Mouse (Mus musculus) neural tube, embryonic 15.5 days (tissue): ENCODE measurements around the gene Gm20388. TPM values are rescaled to one million over a fixed set of nuclear protein-coding genes. Genes with fewer than 3 reads are reported as not detected.

Experiments used
- ATAC-seq: fragments of 200-750 bp; cut with Nextera tagmentation; 2 replicates; pipeline ENCODE4 v1.8.0; 2017; ENCODE audit warnings: mild to moderate bottlenecking, moderate TSS enrichment, moderate library complexity; ENCODE audit not compliant: low FRiP score
- H3K27ac ChIP-seq: fragments of 300-500 bp; sonication (generic); replicated peaks from 2 replicates; pipeline ENCODE4 v1.5.1; 2015; ENCODE audit warnings: mild to moderate bottlenecking, inconsistent platforms
- H3K27me3 ChIP-seq: fragments of 300-500 bp; sonication (generic); replicated peaks from 2 replicates; pipeline ENCODE4 v1.6.1; 2015; ENCODE audit warnings: inconsistent platforms
- H3K36me3 ChIP-seq: fragments of 300-500 bp; sonication (generic); 2 replicates; pipeline ENCODE4 v1.6.1; 2015; ENCODE audit warnings: inconsistent platforms
- H3K4me1 ChIP-seq: fragments of 300-500 bp; sonication (generic); 2 replicates; pipeline ENCODE4 v1.6.1; 2015; ENCODE audit warnings: inconsistent platforms
- H3K4me2 ChIP-seq: fragments of 300-500 bp; sonication (generic); 2 replicates; pipeline ENCODE4 v1.6.1; 2015; ENCODE audit warnings: inconsistent platforms, mild to moderate bottlenecking, moderate library complexity
- H3K4me3 ChIP-seq: fragments of 300-500 bp; sonication (generic); replicated peaks from 2 replicates; pipeline ENCODE4 v1.5.1; 2015; ENCODE audit warnings: mild to moderate bottlenecking, inconsistent platforms
- H3K9ac ChIP-seq: fragments of 300-500 bp; sonication (generic); replicated peaks from 2 replicates; pipeline ENCODE4 v1.6.1; 2015; ENCODE audit warnings: mild to moderate bottlenecking, inconsistent platforms
- H3K9me3 ChIP-seq: fragments of 300-500 bp; sonication (generic); replicated peaks from 2 replicates; pipeline ENCODE4 v1.6.1; 2016; ENCODE audit warnings: inconsistent platforms
- WGBS: fragments of 180-500 bp; shearing (Covaris S2); methylation state at CpG from one replicate; pipeline ENCODE4 v1.1.7; 2015; ENCODE audit warnings: mixed read lengths; 5-methylcytosine and 5-hydroxymethylcytosine counted together
- polyA plus RNA-seq: library from polyadenylated mRNA; unstranded; fragments of >200 nt; fragmentation: Nextera tagmentation; extraction: Ambion mirVana; gene quantifications from 2 replicates; pipeline ENCODE4 v1.2.1, GENCODE M21; 2015

Gene Gm20388
- polyA plus RNA-seq, 1 experiment from 2014 or later: not detected

DNA sequence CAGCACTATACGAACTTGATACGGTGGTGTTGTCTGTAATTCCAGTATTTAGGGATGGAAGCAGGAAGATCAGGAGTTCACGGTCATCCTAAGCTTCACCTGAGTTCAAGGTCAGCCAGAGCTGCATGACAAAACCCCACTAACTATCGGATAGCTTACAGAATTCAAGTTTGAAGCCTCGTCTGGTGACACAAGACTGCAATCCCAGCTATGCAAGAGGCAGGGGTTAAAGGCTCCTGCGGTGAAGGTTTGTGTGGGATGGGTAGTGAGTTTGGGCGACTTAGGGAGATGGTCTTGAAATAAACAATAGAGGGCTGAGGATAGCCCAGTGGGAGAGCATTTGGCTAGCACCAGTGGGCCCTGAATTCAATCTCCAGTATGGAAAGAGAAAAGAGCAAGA, 4287.6 kb downstream of the Gm20388 start:
- Histone ChIP-seq H3K4me1 (peaks cover 14% of the 10 kb centered on the region; the same call in 1 of the 2 replicates), H3K36me3 (no peaks in the 10 kb centered on the region), H3K4me3 (no peak overlapping the region), H3K9me3 (no peaks in the 10 kb centered on the region), H3K27me3 (no peaks in the 10 kb centered on the region), H3K4me2 (no peak overlapping the region), H3K9ac (no peak overlapping the region), H3K27ac (no peak overlapping the region)
- 82% methylated on average over 7 of the region's 7 CpGs for WGBS
- no peak for ATAC-seq

DNA sequence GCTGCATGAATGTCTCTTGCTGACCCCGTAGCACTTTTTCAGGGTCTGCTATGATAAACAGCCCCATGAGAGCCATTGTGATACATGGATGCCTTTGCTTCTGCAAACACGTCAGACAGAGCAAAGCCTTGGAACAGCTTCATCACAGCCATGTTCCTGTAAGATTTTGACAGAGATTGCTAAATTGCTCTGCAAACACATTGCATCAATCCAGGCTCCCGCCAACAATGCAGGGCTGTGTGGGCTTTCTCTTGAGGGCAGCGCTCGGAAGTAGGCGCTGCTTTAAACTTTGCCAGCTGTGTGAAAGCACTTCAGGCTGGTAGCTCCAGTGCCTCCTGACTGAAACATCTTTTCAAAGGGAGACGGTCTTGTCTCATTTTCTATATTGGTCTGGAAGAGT, 4289.8 kb downstream of the Gm20388 start:
- Histone ChIP-seq H3K27ac (no peak overlapping the region), H3K9ac (no peak overlapping the region), H3K27me3 (no peaks in the 10 kb centered on the region), H3K4me3 (no peak overlapping the region), H3K4me2 (no peak overlapping the region), H3K9me3 (no peaks in the 10 kb centered on the region), H3K4me1 (0 out of 2 replicates have a peak, but pooled peaks cover 11% of the 10 kb centered on the region), H3K36me3 (no peaks in the 10 kb centered on the region)
- no peak for ATAC-seq
- WGBS: 57% methylated on average over 7 of the region's 7 CpGs

DNA sequence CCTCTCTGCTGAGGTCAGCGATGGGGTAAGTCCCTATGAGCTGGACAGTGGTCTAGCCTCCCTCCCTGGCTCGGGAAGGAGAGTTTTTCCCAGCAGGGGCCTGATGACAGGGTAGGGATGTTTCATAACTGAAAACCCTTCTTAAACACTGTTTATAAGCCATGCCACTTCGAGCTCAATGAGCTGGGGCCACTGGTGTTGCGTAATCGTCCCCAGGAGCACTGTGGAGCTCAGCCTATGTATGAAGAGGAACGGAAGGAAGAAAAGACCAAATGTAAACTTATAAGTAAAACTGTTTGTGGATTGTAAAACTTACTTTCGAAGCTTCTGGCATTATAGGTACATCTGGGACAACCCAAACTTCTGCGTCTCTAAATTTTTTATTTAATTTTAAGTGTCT, 4291.1 kb downstream of the Gm20388 start:
- H3K9ac ChIP-seq: no peak overlapping the region
- no peak overlapping the region for H3K4me3 ChIP-seq
- 86% methylated on average over 8 of the region's 8 CpGs for WGBS
- no peaks in the 10 kb centered on the region for H3K9me3 ChIP-seq
- H3K4me2 ChIP-seq: no peak overlapping the region
- no peak for ATAC-seq
- H3K36me3 ChIP-seq: no peaks in the 10 kb centered on the region
- H3K27me3 ChIP-seq: no peaks in the 10 kb centered on the region
- H3K4me1 ChIP-seq: 0 out of 2 replicates have a peak, but pooled peaks cover 6% of the 10 kb centered on the region
- H3K27ac ChIP-seq: no peak overlapping the region

DNA sequence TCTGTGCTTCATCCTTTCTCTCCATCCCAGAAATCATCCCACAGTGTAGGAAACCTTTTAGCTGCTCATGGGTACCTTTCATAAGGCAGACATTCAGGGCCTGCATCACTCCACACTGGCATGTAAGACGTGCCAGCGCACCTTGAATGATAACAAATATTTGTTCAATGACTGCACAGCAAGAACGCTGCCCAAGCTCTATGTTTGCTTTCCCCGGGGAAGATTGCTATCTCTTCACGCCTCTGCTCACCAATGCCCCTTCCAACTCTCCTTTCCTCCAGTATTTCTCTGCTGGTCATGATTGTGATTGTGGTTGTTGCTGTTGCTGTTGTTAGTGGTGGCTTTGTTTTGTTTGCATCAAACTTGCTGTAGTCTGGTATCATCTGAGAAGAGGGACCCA, 4292.3 kb downstream of the Gm20388 start:
- H3K9ac ChIP-seq: no peak overlapping the region
- H3K4me2 ChIP-seq: no peak overlapping the region
- no peaks in the 10 kb centered on the region for H3K9me3 ChIP-seq
- WGBS: 88% methylated on average over 5 of the region's 5 CpGs
- no peak for ATAC-seq
- H3K27ac ChIP-seq: no peak overlapping the region
- 0 out of 2 replicates have a peak, but pooled peaks cover 6% of the 10 kb centered on the region for H3K4me1 ChIP-seq
- H3K27me3 ChIP-seq: no peaks in the 10 kb centered on the region
- no peak overlapping the region for H3K4me3 ChIP-seq
- no peaks in the 10 kb centered on the region for H3K36me3 ChIP-seq

DNA sequence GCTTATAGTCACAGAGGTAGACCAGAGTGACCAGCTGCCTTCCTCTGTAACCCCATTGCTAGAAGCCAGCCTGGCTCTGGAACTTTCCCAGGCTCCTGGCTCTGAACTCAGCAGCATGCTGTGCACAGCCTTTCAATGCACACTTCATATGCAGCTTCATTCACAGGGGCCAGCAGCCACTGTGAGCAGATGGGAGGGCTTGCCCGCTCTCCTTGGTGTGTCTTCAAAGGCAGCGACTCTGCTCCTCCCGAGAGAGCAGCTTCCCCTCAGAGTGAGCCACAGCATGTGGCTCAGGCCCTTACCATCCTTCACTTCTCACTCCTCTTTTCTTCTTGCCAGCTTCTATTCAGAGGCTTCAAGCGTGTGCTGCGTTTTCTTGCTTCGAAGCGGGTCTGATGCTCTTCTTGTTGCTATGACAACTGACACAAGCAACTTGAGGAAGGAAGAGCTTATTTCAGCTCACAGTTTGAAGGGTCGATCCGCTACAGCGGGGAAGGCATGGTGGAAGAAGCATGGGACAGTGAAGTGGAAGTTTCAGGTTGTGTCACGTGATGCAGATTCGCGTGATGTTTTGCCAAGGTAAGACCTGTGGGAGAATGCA, 4293.5 kb downstream of the Gm20388 start:
- H3K27me3 ChIP-seq: no peaks in the 10 kb centered on the region
- 0 out of 2 replicates have a peak, but pooled peaks cover 6% of the 10 kb centered on the region for H3K4me1 ChIP-seq
- no peaks in the 10 kb centered on the region for H3K9me3 ChIP-seq
- no peak for ATAC-seq
- no peak overlapping the region for H3K9ac ChIP-seq
- H3K4me3 ChIP-seq: no peak overlapping the region
- no peak overlapping the region for H3K4me2 ChIP-seq
- no peaks in the 10 kb centered on the region for H3K36me3 ChIP-seq
- WGBS: 63% methylated on average over 13 of the region's 13 CpGs
- no peak overlapping the region for H3K27ac ChIP-seq

DNA sequence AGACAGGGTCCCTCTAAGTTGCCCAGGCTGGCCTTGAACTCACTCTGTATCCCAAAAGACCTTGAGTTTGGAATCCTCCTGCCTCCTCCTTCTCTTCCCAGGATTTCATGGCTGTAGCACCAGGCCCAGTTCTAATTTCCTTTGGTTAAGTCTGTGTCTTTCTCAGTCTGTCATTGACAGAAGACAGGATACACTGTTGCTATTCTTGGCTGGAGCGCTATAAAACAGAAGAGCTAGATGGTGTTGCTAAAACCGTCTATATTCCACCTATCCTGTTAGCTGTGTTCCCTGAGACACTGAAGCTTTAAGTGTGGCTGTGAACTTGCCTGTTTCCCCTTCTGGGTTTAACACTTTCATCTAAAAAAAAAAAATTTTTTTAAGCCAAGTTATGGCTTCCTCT, 4301.5 kb downstream of the Gm20388 start:
- Histone ChIP-seq H3K9ac (no peak overlapping the region), H3K4me2 (no peak overlapping the region), H3K27me3 (no peaks in the 10 kb centered on the region), H3K4me1 (peaks cover 10% of the 10 kb centered on the region; the same call in 1 of the 2 replicates), H3K4me3 (no peak overlapping the region), H3K9me3 (no peaks in the 10 kb centered on the region), H3K27ac (no peak overlapping the region), H3K36me3 (no peaks in the 10 kb centered on the region)
- no peak for ATAC-seq
- 77% methylated on average over 2 of the region's 2 CpGs for WGBS

DNA sequence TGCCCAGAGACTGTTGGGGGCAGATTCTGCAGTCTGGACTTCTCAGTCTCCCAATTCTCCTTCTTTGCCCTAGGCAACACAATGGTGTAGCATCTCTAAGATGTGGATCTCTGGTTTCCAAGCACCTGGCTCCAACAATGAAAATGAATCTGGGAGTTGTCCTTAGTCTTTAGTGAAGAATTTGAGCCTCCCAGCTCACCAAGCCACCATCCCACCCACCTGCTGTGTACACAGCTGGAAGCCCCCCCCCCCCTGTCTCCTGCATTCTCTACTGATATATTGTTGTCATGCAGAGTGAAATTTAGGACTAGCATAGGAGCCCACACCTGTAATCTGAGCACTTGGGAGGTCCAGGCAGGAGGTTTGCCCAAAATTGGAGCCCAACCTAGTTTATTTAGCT, 4306.3 kb downstream of the Gm20388 start:
- no peaks in the 10 kb centered on the region for H3K27me3 ChIP-seq
- H3K9ac ChIP-seq: no peak overlapping the region
- H3K4me3 ChIP-seq: no peak overlapping the region
- H3K36me3 ChIP-seq: no peaks in the 10 kb centered on the region
- peaks cover 10% of the 10 kb centered on the region; the same call in 1 of the 2 replicates for H3K4me1 ChIP-seq
- ATAC-seq: no peak
- no peak overlapping the region for H3K4me2 ChIP-seq
- H3K27ac ChIP-seq: no peak overlapping the region
- H3K9me3 ChIP-seq: no peaks in the 10 kb centered on the region

DNA sequence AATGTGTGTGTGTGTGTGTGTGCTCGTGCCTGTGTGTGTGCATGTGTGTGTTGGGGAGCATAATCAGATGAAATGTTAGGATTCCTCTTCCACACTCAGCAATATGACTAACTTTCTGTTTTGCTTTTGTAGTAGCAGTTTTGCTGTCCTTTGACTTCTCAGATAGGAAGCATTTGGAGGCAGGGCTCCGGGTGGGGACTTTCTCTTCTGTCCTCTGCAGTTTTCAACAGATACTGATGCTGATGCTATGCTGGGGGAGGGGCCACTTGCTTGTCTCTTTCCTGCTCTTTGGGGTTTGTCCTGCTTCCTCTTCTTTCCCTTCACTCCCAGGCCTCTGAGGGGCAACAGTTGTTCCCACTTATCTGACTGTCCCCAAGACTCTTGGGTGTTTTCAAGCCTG, 4319.2 kb downstream of the Gm20388 start:
- WGBS: 78% methylated on average over 2 of the region's 2 CpGs
- H3K27ac ChIP-seq: no peak overlapping the region
- no peaks in the 10 kb centered on the region for H3K36me3 ChIP-seq
- no peaks in the 10 kb centered on the region for H3K27me3 ChIP-seq
- no peak overlapping the region for H3K4me2 ChIP-seq
- no peak overlapping the region for H3K4me3 ChIP-seq
- ATAC-seq: no peak
- H3K9me3 ChIP-seq: no peaks in the 10 kb centered on the region
- peaks cover 30% of the 10 kb centered on the region for H3K4me1 ChIP-seq
- no peak overlapping the region for H3K9ac ChIP-seq

DNA sequence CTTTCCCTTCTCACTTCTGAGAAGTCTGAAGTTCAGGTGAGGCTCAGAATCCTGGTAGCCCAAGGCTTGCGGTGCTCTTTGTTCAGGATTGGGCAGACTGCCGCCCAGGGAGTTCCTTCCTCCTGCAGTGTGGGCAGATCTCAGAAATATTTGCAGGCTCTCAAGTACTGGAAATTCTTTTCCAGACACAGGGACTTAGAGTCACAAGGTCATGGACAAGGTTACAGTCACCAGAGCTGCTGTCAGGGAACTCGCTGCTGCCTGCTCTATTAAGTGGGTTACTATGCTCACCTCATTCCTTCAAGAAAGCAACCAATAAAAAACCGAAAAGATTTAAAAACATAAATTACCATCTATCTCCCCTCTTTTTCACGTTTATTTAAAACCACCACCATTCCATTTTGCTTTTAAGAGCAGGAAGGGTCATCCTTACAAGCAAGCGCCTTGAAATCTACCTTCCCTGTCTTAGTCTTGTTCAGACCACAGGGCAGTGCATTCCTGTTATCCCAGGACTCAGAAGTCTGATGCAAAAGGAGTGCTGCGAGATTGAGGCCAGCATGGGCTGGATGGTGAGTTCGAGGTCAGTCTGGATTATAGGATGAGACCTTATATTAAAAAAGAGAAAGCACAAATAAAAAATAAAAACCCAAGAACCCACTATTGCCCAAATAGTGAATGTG, 4320.0 kb downstream of the Gm20388 start:
- H3K27me3 ChIP-seq: no peaks in the 10 kb centered on the region
- peak overlapping the region; percentile 23 for H3K9ac ChIP-seq
- H3K4me3 ChIP-seq: peak overlapping the region; percentile 96
- H3K36me3 ChIP-seq: no peaks in the 10 kb centered on the region
- peaks cover 36% of the 10 kb centered on the region for H3K4me1 ChIP-seq
- WGBS: 51% methylated on average over 8 of the region's 8 CpGs
- H3K4me2 ChIP-seq: peak overlapping the region; percentile 94
- peak overlapping the region; percentile 56 for H3K27ac ChIP-seq
- ATAC-seq: peak; percentile 42; the same call in 1 of the 2 replicates
- no peaks in the 10 kb centered on the region for H3K9me3 ChIP-seq

DNA sequence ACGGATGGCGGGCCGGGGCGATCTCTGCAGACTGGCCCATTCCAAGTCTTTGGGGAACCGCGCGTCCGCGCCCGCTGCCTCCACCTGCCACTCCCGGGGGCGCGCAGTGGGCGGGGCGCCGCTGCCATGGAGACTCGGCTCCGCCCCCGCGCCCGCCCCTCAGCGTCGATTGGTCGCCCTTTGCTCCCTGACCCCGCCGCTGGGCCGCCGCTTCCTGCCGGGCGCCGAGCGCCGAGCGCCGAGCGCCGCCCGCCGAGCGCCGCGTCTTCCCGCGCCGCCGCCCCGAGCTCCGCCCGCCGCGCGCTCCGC, 4320.5 kb downstream of the Gm20388 start, which contains the start of gene Galnt2:
Gene Galnt2 (plus strand): TSS at position 216 of the 309 bp plus-strand sequence.
- WGBS: under 1% methylated on average over 27 of the region's 53 CpGs
- Histone ChIP-seq H3K9me3 (no peaks in the 10 kb centered on the region), H3K4me1 (peaks cover 39% of the 10 kb centered on the region), H3K9ac (peak within 1 kb of the TSS; percentile 86), H3K4me3 (peak within 1 kb of the TSS; percentile 96), H3K4me2 (peak within 1 kb of the TSS; percentile 94), H3K27me3 (no peaks in the 10 kb centered on the region), H3K27ac (peak within 1 kb of the TSS; percentile 79), H3K36me3 (no peaks in the 10 kb centered on the region)
- ATAC-seq: peak; percentile 90

DNA sequence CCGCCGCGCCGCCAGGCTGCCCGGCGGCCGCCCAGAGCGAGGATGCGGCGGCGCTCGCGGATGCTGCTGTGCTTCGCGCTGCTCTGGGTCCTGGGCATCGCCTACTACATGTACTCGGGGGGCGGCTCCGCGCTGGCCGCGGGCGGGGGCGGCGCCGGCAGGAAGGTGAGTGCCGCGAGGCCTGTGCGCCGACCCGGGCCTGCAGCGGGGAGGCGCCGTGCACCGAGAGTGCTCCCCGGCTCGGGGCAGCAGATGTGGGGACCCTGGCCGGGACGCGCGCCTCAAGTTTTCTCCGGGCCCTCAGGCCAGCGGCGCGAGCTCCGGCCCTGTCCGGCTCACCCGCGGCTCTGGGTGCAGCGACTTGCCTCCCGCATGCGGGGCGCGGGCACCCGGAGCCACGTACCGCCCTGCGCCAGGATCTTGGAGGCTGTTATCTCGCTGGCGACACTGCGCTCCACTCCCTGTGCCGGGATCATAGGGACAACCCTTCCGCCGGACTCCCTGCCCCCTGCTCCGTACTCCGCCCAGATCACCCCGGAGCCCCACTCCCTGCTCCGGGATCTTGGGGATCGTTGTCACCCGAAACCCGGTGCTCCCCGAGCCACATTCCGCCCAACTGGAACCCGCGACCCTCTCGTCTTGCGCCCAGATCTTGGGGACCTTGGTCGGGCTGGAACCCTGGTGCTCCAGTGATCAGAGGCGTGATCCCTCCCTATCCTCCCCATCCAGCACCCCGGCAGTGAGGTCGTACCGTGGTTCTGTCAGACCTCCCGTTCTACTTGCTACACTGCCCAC, 4321.0 kb downstream of the Gm20388 start:
- Histone ChIP-seq H3K27me3 (no peaks in the 10 kb centered on the region), H3K9ac (peak overlapping the region; percentile 86), H3K4me2 (peak overlapping the region; percentile 94), H3K4me3 (peak overlapping the region; percentile 96), H3K36me3 (no peaks in the 10 kb centered on the region), H3K27ac (peak overlapping the region; percentile 79), H3K4me1 (peaks cover 39% of the 10 kb centered on the region), H3K9me3 (no peaks in the 10 kb centered on the region)
- under 1% methylated on average over 78 of the region's 83 CpGs for WGBS
- ATAC-seq: peak; percentile 72

DNA sequence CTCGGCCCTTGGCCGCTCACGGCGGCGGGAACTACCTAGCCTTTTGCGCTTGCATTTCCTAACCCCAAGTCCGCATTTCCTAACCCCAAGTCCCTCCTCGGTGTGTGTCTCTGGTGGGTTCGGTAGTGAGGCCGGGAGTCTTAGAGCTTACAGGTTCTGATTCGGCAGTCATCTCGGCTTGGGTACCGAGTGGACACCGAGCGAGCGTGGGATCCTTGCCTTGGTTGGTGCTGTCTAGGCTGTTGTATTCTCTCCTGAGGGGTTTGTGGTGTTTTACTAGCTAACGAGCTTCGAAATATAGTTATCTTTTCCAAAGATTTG, 4321.6 kb downstream of the Gm20388 start:
- H3K27ac ChIP-seq: peak overlapping the region; percentile 79
- H3K36me3 ChIP-seq: no peaks in the 10 kb centered on the region
- H3K4me3 ChIP-seq: peak overlapping the region; percentile 96
- H3K27me3 ChIP-seq: no peaks in the 10 kb centered on the region
- H3K4me2 ChIP-seq: peak overlapping the region; percentile 94
- peaks cover 42% of the 10 kb centered on the region for H3K4me1 ChIP-seq
- H3K9ac ChIP-seq: peak overlapping the region; percentile 86
- H3K9me3 ChIP-seq: no peaks in the 10 kb centered on the region
- ATAC-seq: no peak
- WGBS: 5% methylated on average over 18 of the region's 18 CpGs
